Mouse (Mus musculus): ENCODE measurements around the gene Eif2b2. TPM values are rescaled to one million over a fixed set of nuclear protein-coding genes. Genes with fewer than 3 reads are reported as not detected.

Eif2b2 gene
- polyA plus RNA-seq, 1 experiment: 105 TPM

DNA sequence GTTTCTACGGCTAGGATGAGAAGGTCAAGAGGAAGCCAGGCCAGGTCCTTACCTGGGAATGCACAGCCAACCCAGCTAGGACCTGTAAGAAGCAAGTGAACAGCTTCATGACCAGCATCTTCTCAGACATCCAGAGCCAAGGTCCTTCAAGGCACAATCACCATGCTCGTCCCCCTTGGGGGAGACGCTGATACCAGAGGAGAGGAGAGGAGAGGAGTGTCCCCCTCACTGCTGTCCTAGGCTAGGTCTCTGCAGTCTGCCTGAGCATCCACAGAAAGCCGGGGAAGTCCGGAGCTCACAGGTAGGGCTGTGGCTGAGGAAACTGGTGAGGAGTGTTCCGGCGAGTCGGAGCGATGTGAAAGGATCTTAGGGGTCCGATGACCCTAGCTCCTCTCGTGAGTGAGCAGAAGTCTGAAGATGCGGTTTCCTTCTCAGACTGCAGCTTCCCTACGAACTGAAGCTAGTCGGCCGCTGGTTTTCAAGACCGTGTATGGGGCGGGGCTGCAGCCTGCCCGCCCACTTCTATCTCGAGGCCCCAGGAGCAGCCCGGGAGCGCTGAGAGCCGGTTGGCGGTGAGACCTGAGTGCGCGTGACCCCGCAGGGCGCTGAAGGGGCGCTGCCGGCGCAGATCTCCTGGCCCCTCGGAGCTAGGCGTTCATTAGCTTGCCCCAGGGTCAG lies 42.3 kb upstream of the Eif2b2 start:
- DNase-seq: no peak
- Histone ChIP-seq H3K27ac (ENCODE audit: insufficient read depth, low read length) (no peak overlapping the region), H3K4me1 (ENCODE audit: control insufficient read depth, insufficient read depth, low read length) (peaks cover 15% of the 10 kb centered on the region), H3K27me3 (ENCODE audit: control insufficient read depth, insufficient read depth, low read length) (no peaks in the 10 kb centered on the region), H3K4me3 (replicated peaks; ENCODE audit: insufficient read depth, low read depth, low read length) (peak overlapping the region; percentile 45)
- WGBS: 12% methylated on average over 32 of the region's 32 CpGs
- TF ChIP-seq CTCF (IDR thresholded peaks at IDR 0.05; ENCODE audit: borderline replicate concordance, insufficient read depth, low read depth, low read length): no peak
- TF ChIP-seq POLR2A (IDR thresholded peaks at IDR 0.05; ENCODE audit: borderline replicate concordance, insufficient read depth, low read length): no peak

DNA sequence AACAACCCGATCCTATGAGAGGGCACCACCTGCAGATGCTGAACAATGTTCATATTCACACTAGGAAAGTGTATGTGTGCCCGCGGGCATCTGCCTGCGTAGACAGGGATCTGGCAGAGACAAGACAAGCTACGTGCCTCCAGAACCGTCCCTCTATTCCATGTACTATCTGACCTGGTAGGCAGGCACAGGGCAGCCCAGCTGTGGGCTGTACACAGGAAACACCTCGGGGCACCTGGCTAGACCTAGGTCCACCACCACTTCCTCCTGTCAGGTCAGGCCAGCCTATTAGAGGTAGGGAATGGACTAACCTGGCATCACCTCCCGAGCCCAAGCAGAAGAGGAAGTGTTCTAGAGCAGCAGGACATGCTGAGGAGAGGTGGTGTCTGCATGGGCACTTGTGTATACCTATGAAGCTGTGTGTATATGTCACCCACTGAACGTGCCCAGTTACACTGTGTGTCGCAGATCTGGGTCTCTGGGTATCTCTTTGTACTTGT lies 41.5 kb upstream of the Eif2b2 start, which contains the start of gene Pgf:
TSS of gene Pgf (minus strand) at position 51 of the 500 bp plus-strand sequence.
- no peak for DNase-seq
- no peaks in the 10 kb centered on the region for H3K27me3 ChIP-seq (ENCODE audit: control insufficient read depth, insufficient read depth, low read length)
- H3K4me1 ChIP-seq (ENCODE audit: control insufficient read depth, insufficient read depth, low read length): peaks cover 15% of the 10 kb centered on the region
- WGBS: 61% methylated on average over 10 of the region's 10 CpGs
- H3K27ac ChIP-seq (ENCODE audit: insufficient read depth, low read length): no peak within 1 kb of the TSS
- H3K4me3 ChIP-seq (replicated peaks; ENCODE audit: insufficient read depth, low read depth, low read length): peak within 1 kb of the TSS; percentile 45
- TF ChIP-seq POLR2A (IDR thresholded peaks at IDR 0.05; ENCODE audit: borderline replicate concordance, insufficient read depth, low read length): no peak
- no peak for TF ChIP-seq CTCF (IDR thresholded peaks at IDR 0.05; ENCODE audit: borderline replicate concordance, insufficient read depth, low read depth, low read length)

DNA sequence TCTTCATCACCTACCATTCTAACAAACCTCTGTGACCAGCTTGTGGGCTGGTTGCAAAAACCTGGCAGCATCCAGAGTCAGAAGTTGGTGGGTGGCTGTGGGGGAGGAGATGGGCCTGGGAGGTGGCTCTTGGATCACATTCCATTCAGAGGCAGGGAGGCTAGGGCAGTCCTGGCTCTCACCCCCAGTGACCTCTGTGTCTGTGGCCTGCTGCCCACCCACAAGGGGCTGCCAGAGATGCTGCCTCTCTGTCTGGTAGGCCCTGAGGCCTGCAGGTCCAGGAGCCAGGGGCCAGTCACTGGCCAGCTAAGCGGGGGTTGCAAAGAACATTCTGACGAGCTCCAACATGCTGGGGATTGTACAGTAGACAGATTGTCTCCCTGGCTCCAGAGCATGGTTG lies 41.0 kb upstream of the Eif2b2 start:
- H3K4me3 ChIP-seq (replicated peaks; ENCODE audit: insufficient read depth, low read depth, low read length): no peak overlapping the region
- peaks cover 15% of the 10 kb centered on the region for H3K4me1 ChIP-seq (ENCODE audit: control insufficient read depth, insufficient read depth, low read length)
- no peak for TF ChIP-seq POLR2A (IDR thresholded peaks at IDR 0.05; ENCODE audit: borderline replicate concordance, insufficient read depth, low read length)
- no peak for TF ChIP-seq CTCF (IDR thresholded peaks at IDR 0.05; ENCODE audit: borderline replicate concordance, insufficient read depth, low read depth, low read length)
- H3K27ac ChIP-seq (ENCODE audit: insufficient read depth, low read length): no peak overlapping the region
- no peaks in the 10 kb centered on the region for H3K27me3 ChIP-seq (ENCODE audit: control insufficient read depth, insufficient read depth, low read length)
- WGBS: 81% methylated on average over 2 of the region's 2 CpGs
- DNase-seq: no peak

DNA sequence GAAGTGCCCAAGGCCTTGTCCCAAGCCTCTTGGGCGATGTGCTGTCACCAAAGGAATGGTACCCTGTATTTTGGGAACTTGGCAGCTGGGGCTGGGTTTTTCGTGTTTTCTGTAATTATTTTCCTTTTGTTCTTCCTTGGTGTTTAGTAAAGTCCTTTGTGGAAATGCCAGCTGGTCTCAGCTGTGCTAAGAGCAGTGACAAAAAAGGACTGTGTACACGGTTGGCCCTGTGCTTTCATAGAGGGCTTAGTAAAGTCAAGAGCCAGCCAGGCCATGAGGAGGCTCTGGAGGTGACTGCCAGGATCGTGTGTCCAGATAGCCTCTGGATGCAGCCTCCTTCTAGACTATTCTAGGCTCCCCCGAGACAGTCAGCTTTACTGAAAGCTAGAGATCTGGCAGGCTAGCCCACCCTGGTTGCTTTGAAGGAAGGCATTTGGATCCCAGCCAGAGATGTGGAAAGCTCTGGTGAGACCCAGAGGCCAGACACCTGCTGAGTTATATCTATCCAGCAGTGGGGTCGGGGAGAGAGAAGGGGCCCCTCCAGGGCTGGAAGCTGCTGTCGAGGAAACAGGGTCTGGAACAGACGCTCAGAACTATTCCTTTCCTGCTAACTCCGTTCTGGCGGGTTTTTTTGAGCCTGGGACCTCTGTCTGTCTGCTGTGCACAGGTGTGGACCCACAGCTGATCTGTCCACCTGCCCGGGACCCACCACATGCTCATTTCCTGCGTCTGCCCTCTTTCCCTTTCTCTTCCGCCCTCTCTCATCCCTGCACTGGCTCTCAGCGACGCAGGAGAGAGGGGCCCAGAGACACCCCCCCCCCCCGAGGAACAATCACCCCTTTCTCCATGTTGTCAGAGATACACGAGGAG lies 37.6 kb upstream of the Eif2b2 start:
- no peak for DNase-seq
- no peak overlapping the region for H3K4me3 ChIP-seq (replicated peaks; ENCODE audit: insufficient read depth, low read depth, low read length)
- 23% methylated on average over 16 of the region's 17 CpGs for WGBS
- no peaks in the 10 kb centered on the region for H3K27me3 ChIP-seq (ENCODE audit: control insufficient read depth, insufficient read depth, low read length)
- no peak overlapping the region for H3K27ac ChIP-seq (ENCODE audit: insufficient read depth, low read length)
- H3K4me1 ChIP-seq (ENCODE audit: control insufficient read depth, insufficient read depth, low read length): peaks cover 2% of the 10 kb centered on the region; the same call in 1 of the 2 replicates
- TF ChIP-seq POLR2A (IDR thresholded peaks at IDR 0.05; ENCODE audit: borderline replicate concordance, insufficient read depth, low read length) (no peak), CTCF (IDR thresholded peaks at IDR 0.05; ENCODE audit: borderline replicate concordance, insufficient read depth, low read depth, low read length) (no peak)

DNA sequence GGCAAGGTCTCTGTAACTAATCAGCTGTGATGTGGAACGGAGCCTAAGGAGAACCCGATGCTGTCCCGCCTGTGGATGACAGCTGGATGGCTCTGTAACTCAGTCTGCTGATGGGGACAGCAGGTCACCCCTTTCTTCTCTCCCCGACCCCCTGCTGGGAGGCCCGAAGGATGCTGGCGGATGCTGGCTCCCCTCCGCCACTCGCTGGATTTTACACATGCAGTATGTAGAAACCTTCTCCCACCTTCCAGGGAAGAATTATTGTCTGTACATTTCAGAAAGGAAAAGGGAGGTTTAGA lies 37.0 kb upstream of the Eif2b2 start:
- H3K27ac ChIP-seq (ENCODE audit: insufficient read depth, low read length): no peak overlapping the region
- no peaks in the 10 kb centered on the region for H3K27me3 ChIP-seq (ENCODE audit: control insufficient read depth, insufficient read depth, low read length)
- no peak for TF ChIP-seq POLR2A (IDR thresholded peaks at IDR 0.05; ENCODE audit: borderline replicate concordance, insufficient read depth, low read length)
- no peak for TF ChIP-seq CTCF (IDR thresholded peaks at IDR 0.05; ENCODE audit: borderline replicate concordance, insufficient read depth, low read depth, low read length)
- H3K4me1 ChIP-seq (ENCODE audit: control insufficient read depth, insufficient read depth, low read length): no peaks in the 10 kb centered on the region
- H3K4me3 ChIP-seq (replicated peaks; ENCODE audit: insufficient read depth, low read depth, low read length): no peak overlapping the region
- WGBS: 13% methylated on average over 8 of the region's 8 CpGs
- DNase-seq: no peak

DNA sequence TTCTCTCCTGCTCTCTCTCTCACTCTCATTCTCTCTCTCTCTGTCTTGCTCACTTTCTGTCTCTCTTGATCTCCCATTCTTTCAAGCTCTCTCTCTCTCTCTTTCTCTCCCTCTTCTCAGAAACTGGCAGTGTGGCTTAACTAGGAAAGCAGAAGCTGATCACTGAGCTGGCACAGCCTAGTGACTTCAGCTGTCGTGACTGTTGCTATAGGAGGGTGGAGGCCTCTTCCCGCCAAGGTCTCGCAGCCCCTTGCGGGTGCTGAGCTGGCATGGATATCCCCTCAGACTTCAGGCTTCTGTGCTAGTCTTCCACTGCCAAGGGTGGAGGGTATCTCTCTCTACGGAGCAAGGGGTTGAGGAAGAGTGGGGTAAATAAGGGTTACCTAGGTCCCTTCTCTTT lies 36.4 kb upstream of the Eif2b2 start:
- H3K27me3 ChIP-seq (ENCODE audit: control insufficient read depth, insufficient read depth, low read length): no peaks in the 10 kb centered on the region
- TF ChIP-seq CTCF (IDR thresholded peaks at IDR 0.05; ENCODE audit: borderline replicate concordance, insufficient read depth, low read depth, low read length) (no peak), POLR2A (IDR thresholded peaks at IDR 0.05; ENCODE audit: borderline replicate concordance, insufficient read depth, low read length) (no peak)
- no peak overlapping the region for H3K4me3 ChIP-seq (replicated peaks; ENCODE audit: insufficient read depth, low read depth, low read length)
- 22% methylated on average over 5 of the region's 5 CpGs for WGBS
- H3K4me1 ChIP-seq (ENCODE audit: control insufficient read depth, insufficient read depth, low read length): no peaks in the 10 kb centered on the region
- no peak overlapping the region for H3K27ac ChIP-seq (ENCODE audit: insufficient read depth, low read length)
- no peak for DNase-seq

DNA sequence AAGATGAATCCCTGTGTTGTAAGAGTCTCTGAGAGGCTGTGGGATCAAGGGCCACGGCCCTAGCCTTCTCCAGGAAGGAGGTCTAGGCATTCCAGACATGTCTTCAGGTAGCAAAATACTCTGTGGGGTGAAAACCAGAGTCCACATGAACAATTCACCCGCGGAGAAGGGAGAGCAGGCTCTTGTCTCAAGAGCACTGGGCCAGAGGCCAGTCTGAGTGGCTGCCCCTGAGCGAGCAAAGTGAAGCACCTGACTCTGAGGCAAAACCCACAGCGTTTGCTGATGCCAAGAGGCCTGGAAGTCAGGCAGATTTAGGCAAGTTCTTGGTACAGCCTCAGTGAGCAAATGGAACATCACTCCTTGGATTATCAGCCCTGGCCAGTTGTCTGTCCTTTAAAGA lies 35.2 kb upstream of the Eif2b2 start:
- Histone ChIP-seq H3K4me3 (replicated peaks; ENCODE audit: insufficient read depth, low read depth, low read length) (no peak overlapping the region), H3K4me1 (ENCODE audit: control insufficient read depth, insufficient read depth, low read length) (no peaks in the 10 kb centered on the region), H3K27ac (ENCODE audit: insufficient read depth, low read length) (no peak overlapping the region), H3K27me3 (ENCODE audit: control insufficient read depth, insufficient read depth, low read length) (no peaks in the 10 kb centered on the region)
- TF ChIP-seq POLR2A (IDR thresholded peaks at IDR 0.05; ENCODE audit: borderline replicate concordance, insufficient read depth, low read length) (no peak), CTCF (IDR thresholded peaks at IDR 0.05; ENCODE audit: borderline replicate concordance, insufficient read depth, low read depth, low read length) (no peak)
- no peak for DNase-seq
- WGBS: 39% methylated on average over 5 of the region's 5 CpGs

Data from cerebellum, adult 2 months (tissue).